Mouse (Mus musculus) layer of hippocampus, postnatal 14 days (tissue): ENCODE measurements around the gene Nfix. TPM values are rescaled to one million over a fixed set of nuclear protein-coding genes. Genes with fewer than 3 reads are reported as not detected.

ENCODE experiments used
- DNase-seq, 2 experiments: peaks; one replicate each; pipeline ENCODE4 v3.0.0; 2021 to 2022; ENCODE audit warnings: low spot score in 2 of 2, mixed read lengths in 1 of 2
- long read RNA-seq, 2 experiments: library from polyadenylated mRNA; stranded (forward); transcript quantifications; one replicate each; pipeline ENCODE4 v2.0.0; 2021
- total RNA-seq, 2 experiments: library from RNA; stranded (reverse); gene quantifications; 2 replicates each; pipeline ENCODE4 v1.2.3; 2021

The Nfix gene
- 100 to 1,000 TPM; 519 to 562 TPM for total RNA-seq
- long read RNA-seq, experiment 1, full-length matches to known transcripts = 59 of 187 reads
- long read RNA-seq, experiment 1, partial matches to known transcripts = 41 of 187 reads
- long read RNA-seq, experiment 1, other reads (novel, unspliced or antisense) = 87 of 187 reads
- long read RNA-seq, experiment 2, full-length matches to known transcripts = 67 of 261 reads
- long read RNA-seq, experiment 2, partial matches to known transcripts = 65 of 261 reads
- long read RNA-seq, experiment 2, other reads (novel, unspliced or antisense) = 129 of 261 reads

DNA sequence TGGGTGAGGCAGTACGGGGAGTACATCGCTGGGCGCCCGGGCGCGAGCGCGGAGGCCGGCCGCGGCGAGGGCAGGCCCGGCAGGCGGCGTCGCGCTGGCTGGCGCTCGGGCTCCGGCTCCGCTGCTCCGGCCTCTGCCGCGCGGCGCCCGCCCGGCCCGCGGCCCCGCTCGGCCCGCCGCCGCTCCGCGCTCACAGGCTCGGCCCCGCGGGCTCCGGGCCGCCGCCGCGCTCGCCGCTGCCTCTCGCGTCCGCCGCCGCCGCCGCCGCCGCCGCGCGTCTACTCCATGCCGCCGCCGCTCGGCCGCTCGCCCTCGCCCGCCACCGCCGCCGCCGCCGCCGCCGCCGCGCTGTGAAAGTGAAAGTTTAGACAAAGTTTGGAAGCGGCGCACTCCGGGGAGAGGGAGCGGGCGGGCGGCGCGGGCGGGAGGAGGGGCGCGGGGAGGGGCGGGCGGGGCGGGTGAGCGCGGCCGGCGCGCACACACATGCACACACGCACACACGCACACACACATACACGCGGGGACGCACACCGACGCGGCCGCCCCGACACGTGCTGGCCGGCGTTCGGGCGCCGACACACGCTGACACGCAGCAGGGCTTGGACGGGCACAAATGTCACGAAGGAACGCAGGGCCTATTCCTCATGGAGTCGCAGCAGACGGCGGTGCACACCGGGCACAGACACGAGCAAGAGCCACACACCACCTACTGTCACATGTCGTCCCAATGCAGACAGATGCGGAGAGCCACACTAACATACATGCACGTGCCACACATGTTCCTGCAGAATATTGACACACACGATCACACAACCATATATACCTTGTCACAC lies at the start of gene Nfix:
Nfix (minus strand) TSS at position 346 of the 833 bp plus-strand sequence.
- DNase-seq = peak in 1 of 2 experiments; percentile 65

DNA sequence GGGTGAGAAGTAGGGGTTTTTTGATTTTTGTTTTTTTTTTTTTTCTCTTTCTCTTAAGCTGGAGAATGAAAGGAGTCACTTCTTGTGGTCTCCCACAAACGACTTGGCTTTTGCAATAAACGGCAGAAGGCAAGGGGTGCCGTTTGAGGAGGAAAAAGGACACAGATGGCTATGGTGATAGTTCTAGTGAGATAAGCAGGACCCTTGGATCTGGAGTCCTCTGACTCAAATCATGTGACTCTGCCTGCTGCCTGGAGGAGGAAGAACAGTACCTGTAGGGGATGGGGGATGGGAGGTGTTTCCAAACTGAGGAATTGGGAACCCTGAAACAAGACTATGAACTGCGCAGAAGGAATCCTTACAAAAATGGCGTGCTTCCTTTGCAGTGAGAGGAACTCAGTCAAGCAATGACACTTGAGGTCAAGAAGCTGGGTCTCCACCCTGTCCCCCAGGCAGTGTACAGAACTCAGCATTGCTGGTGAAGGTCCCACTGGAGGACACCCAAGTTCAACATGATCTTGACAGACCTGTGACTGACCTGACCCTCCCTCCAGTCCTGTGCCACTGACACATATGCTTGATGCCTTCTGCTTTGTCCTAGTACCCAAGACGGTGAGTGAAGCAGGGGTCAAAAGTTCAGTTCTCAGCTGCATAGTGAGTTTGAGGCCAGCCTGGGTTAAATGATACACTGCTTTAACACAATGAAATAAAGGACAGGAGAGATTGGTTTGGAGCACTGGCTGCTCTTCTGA lies 47.7 kb upstream of the Nfix start:
- no peak for DNase-seq

GRCm38 (mm10) chr8:84846722-84847572 lies 46.8 kb upstream of the Nfix start, which contains the start of gene Calr:
TSS of gene Calr (minus strand) at chr8:84846934.
- peak; percentile 98 to 100 for DNase-seq

DNA sequence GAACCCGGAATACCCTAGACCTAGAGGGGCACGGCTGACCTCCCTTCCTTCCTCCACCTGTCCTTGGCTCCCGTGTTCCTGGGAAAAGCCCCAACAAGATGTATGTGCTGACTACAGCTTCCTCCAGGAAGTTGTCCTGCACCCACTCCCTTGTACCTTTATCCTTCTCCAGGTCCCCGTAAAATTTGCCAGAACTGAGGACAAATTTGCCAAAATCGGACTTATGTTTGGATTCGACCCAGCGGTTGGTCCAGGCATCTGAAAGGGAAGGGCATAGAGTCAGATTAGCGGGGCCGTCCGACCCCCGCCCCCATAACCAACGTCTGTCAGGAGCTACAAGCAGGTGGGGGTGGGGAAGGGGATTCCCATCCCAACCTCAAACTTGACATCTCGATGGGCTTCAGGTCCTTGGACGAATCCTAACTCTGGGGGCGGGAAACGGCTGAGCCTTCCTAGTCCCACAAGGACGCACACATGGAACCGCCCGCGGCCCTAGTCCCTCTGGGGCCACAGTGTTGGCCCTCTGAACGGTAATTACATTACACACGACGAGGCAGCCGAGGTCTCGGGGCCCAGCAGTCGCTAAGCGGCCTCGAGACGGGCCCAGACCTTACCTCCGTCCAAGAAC lies 46.1 kb upstream of the Nfix start:
- no peak for DNase-seq

- no peak for DNase-seq
Observed at GRCm38 (mm10) chr8:84845355-84846093, 45.4 kb upstream of the Nfix start.

DNA sequence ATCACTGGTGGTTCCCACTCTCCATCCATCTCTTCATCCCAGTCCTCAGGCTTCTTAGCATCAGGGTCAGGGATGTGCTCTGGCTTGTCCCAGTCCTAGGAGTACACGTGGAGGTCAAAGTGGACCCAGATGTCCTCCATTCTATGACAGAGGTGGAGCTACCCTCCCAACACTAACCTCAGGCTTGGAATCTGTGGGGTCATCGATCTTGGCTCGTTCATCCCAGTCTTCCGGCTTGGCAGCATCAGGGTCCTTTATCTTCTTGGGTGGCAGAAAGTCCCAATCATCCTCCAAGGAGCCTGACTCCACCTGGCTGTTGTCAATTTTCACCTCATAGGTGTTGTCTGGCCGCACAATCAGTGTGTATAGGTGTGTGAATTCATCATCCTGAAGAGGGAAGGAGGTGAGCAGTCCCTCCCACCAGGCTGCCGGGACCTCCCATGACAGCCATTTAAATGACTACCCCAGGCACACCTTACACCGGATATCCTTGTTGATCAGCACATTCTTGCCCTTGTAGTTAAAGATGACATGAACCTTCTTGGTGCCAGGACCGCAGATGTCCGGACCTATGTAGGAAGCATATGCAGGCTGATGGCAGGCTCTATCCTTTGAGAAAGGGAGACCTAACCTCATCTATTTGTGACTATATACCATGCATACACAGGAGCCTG lies 44.4 kb upstream of the Nfix start:
- no peak for DNase-seq

DNA sequence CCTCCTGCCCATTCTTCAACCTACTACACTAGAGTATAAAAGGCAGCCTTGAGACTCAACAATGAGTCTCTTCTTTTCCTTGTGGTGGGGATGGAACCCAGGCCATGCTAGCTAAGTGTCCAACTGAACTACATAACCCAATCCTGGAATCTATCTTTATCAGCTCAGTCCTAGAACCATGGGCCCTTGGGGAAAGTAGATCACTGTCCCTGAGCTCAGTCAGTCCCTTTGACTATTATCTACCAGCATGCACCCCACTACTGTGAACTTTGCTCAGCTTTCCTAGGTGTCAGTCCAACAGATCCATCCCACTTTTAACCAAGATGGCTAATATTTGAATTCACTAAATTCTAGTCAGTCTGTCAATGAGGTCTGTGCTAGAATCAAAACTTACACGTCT lies 41.4 kb upstream of the Nfix start:
- DNase-seq = no peak

DNA sequence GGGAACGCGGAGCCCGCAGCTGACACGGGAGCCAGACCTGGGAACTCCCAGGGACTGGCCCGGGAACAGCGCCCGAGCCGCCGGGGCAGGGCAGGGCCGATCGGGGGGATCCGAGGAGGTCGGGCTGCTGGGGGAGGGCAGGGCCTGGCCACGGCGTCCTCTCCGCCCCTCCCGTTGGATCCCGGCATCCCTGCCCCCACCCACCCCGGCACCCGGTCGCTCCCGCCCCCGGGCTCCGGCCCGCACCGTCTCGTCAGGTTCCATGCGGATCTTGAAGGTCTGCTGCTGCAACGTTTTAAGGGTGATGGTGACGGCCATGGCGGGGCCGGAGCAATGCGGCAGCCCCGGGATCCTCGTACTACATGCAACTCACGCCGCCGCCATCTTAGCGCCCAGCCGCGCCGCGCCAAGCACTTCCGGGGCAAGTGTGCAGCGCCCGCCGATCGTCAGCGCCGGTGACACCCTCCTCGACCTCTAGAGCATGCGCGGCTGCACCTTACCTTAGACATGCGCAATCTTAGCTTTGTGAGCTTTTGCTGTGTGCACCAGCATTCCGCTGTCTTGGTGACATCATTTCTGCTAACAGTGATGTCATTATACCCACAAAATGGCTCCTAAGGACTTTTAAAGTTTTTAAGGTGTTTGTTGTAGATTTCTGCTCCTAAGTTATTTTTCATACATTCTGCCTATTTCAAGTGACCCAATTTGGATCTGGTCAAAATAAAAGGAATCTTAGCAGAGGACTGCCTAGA lies 40.3 kb upstream of the Nfix start, which contains the start of gene Rad23a:
Rad23a (minus strand) TSS at position 418 of the 752 bp plus-strand sequence.
- DNase-seq = peak; percentile 88 to 95

DNA sequence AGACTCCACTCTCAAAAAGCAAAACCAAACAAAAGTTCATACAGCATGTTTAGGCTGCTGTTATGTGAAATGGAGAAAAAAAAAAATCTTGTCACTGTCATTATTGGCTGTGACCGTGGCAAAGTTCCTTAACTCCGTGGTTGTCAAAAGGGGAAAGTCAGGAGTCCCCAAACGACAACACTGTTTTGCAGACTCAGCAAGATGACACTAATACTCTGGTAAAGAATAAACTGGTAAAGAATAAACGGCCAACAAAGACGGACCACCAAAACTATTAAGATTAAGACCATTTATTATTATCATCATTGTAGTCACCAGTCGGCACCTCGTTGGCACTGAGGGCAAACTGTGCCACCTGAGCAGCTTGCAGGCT lies 39.7 kb upstream of the Nfix start:
- DNase-seq = no peak

DNA sequence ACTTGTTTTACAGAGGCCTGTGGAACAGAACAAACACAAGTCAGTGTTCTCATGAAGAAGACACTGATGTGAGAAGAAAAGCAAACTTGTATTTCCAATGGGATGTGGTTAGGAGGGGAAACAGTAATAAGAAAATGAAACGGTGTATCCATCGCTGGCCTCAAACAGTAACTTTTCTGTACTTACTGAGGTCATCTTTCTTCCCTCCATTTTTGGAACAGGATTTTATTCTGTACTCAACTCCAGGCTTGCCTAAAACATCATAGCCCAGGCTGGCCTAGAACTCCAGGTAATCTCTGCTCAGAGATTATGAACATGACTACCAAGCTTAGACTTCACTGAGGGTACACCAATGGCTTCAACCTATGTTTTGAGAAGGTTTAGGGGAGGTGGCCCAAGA lies 39.3 kb upstream of the Nfix start:
- DNase-seq = no peak

GRCm38 (mm10) chr8:84838513-84838912 lies 38.4 kb upstream of the Nfix start:
- DNase-seq = no peak

DNA sequence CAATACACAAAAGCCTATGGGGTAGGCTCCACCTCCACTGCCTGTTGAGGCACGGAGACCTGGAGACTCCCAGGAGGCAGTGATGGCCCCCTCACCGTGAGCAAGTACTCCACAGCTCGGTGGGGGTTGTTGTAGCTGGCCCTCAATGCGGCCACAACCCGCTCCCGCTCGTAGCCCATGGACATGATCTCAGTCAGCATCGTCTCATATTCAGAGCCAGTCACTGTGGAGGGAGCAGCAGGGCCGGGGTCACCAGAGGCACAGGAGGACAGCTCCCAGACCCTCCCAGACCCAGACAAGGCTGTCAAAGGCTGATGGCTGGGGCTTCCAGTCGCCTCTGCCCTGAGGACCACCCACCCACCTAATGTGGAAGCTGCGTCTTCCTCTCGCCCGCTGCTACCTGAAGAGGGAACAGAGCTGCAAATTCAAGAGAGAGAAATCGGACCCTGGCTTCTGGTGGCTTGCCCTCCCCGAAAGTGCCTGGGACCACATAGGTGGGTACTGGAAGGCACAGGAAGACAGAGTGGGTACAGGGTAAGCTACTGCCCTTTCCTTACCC lies 37.8 kb upstream of the Nfix start:
- DNase-seq = no peak

DNA sequence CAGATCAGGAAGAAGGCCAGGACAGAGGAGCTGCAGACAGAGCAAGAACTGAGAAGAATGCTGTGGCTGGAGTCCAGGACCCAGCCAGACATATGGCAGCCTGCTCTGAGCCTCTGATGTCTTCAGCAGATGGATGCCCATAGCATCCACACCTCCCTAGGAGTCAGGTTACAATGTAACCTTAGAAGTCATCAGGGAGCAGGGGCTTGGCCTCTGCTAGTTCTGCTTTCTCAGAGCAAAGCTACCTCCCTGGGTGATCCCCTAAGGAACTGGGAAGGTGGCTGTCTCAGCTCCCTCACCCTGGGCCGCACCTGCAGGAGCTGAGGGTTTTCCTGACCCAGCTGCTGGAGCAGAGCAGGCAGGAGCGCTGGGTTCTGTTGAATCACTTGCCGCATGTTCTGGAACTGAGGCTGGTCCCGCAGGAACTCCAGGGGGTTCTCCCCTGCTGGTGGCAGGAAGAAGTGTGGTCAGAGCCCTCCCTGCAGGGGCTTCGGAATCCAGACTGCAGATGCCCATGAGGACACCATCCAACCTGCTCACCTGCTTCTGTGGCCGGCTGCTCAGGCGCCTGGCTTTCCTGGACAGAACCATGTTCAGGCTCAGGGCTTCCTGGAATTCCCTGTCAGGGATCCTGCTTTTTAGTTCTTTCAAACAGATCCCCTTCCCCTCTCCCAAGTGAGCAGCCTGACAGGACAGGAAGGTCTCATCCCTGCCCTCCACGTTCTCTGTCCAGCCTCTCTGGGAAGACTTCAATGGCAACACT lies 37.2 kb upstream of the Nfix start:
- DNase-seq = no peak

- DNase-seq = peak; percentile 89 to 93
Observed at GRCm38 (mm10) chr8:84834866-84835855, 35.0 kb upstream of the Nfix start.

GRCm38 (mm10) chr8:84834002-84834865 lies 34.1 kb upstream of the Nfix start:
- DNase-seq = peak; percentile 43 to 73
